Mouse (Mus musculus): ENCODE results near the gene Ubash3b.

Gene Ubash3b

GRCm38 (mm10) chr9:41007785-41008184 is 153.7 kb downstream of the Ubash3b start:
- no peak for DNase-seq (ENCODE audit: low read depth, low spot score)

DNA sequence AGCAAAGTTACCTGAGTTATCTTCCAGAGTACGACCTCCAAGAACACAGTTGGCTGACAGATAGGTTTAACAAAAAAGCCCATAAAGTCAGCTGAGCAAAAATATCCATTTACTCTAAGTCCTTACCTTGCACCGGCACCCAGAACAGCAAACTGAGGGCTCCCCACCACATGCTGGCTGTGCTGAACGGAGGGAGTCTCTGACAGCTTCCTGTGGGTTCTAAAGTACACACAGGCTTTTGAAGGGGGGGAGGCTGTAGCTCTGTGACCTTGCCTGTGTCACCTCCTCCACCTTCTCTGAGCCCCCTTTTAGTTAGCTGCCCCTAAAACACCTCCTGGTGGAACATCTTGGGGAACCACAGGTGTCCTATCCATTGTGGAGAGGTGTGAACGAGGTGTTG is 157.1 kb downstream of the Ubash3b start, which contains the start of gene Crtam:
Gene Crtam, minus strand, starts transcription at position 214 of the 400 bp plus-strand sequence.
- no peak for DNase-seq (ENCODE audit: low read depth, low spot score)

DNA sequence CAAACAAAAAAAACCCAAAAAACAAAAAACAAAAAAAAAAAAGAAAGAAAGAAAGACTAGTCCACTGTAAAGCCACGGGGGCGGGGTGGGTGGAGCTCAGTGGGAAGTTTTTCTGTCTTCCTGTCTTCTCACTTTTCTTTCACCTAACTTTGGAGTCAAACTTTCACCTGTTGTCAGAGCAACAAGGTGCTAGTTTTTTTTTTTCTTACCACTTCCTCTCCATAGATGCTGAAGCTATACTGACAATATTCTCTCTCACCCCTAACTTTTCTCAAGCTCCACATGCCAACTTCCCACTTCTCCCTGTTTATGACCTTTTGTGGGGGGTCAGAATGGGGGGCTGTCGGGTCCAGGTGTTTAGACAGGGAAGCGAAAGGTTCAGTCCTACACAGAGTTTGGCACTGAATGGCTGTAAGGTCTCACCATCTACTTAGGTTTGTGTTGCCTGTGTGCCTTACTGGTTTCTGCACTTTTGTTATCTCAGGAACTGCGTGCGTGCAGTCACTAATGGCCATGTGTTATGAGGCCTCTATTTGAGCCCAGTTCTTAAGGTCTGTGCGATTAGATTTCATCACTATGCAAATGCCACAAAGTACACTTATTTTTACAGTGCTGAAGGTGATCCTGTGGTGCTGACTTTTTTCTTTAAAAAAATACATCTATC is 164.2 kb downstream of the Ubash3b start:
- DNase-seq (ENCODE audit: low read depth, low spot score) = no peak

GRCm38 (mm10) chr9:40994075-40994474 is 167.4 kb downstream of the Ubash3b start:
- DNase-seq (ENCODE audit: low read depth, low spot score) = no peak

- DNase-seq (ENCODE audit: low read depth, low spot score) = no peak
Observed at GRCm38 (mm10) chr9:40991511-40991910, 170.0 kb downstream of the Ubash3b start.

DNA sequence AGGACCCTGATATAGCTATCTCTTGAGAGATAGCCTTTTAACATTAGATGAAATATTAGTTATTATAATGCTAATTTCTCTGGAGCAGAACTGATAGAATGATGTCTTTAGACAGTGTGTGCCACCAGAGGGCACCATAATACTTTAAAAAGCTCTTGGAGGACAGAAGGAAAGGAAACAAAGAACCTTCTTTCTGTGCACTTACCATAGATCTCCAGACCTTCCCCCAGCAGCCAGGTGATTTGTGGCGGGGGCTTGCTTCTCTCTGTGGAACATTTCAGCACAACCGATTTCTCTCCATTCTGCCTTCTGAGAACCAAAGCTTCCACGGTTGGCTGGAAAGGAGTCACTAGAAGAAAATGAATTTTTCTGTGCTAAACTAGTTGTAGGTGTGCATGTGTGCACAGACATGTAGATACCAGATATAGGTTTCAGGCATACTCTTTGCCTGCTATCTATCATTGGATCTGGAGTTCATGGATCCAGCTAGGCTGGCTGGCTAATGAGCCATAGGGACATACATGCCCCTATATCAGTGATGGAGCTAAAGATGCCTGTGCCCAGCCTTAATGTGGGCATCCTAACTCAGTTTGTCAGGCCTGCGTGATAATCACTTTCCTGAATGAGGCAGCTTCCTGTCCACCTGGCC is 171.4 kb downstream of the Ubash3b start:
- no peak for DNase-seq (ENCODE audit: low read depth, low spot score)

- no peak for DNase-seq (ENCODE audit: low read depth, low spot score)
Observed at GRCm38 (mm10) chr9:40984313-40984712, 177.2 kb downstream of the Ubash3b start.

GRCm38 (mm10) chr9:40983758-40984157 is 177.7 kb downstream of the Ubash3b start:
- DNase-seq (ENCODE audit: low read depth, low spot score) = no peak

GRCm38 (mm10) chr9:40982480-40982879 is 179.0 kb downstream of the Ubash3b start:
- no peak for DNase-seq (ENCODE audit: low read depth, low spot score)

GRCm38 (mm10) chr9:40974042-40974801 is 187.3 kb downstream of the Ubash3b start:
- peak; percentile 48 for DNase-seq (ENCODE audit: low read depth, low spot score)

DNA sequence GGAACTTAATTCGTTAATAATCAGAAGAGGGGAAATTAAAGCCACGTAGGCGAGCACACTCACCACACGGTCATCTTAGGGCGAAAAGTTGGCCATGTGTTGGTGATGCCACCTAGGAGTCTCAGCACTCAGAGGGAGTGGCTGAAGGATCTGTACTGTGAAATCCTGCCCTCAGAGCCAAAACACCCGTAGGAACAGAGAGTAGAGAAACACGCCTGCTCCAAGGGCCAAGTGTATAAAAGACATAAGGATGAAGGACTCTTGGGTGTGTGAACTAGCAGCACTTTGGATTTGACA is 197.1 kb downstream of the Ubash3b start:
- DNase-seq (ENCODE audit: low read depth, low spot score) = no peak

DNA sequence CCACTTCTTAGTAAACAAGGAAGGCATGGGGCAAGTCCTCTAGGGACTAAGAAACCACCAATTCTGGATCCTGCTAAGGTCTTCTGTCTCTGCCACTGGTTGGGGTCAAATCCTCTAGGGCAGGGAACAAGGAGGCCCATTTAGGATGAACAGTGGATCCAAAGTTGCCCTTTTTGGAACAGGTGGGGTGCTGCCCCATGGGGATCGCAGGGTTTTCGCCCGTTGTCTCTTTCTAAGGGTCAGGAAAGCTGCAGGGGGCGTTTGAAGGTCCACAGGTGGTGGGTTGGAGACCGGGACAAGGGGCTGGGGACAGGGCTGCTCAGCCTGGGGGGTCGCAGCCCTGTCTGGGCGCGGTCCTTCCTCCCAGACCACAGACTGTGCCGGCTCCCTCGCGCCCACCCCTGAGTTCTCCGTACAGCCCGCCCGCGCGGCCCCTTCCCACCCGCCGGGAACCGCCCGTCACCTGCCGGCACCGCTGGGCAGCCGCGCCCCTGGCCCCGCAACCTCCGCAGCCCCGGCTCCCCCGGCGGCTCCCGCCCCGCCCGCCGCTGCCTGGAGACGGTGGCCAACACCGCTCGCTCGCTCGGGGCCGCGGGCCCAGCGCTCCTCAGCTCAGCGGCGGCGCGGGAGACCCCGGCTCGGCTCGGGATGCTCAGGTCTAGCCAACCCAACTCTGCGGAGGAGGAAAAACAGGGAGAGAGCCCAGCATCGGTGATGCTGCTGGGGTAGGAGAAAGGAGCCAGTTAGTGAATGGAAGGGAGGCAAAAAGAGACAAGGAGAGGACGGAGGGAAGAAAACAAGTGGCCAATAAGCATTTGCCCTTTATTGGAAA is 197.7 kb downstream of the Ubash3b start, which contains the start of gene Jhy:
Gene Jhy, minus strand, starts transcription at position 533 of the 832 bp plus-strand sequence.
- DNase-seq (ENCODE audit: low read depth, low spot score) = no peak

- no peak for DNase-seq (ENCODE audit: low read depth, low spot score)
Observed at GRCm38 (mm10) chr9:40961401-40961800, 200.1 kb downstream of the Ubash3b start.
